Mouse (Mus musculus) heart, embryonic 14.5 days (tissue): ENCODE measurements at regions not wholly inside any gene's neighbourhood (a gene's known extent, or its start where the extent isn't known, plus 50 kb on each side); places are given as distances from the start of the nearest gene placed in this dataset.
"Not testable (repeated sequence)": the region's sequence is repeated elsewhere in the genome, so short reads cannot be mapped to it uniquely, and the experiment has no call there.

ENCODE experiments used
- ATAC-seq: fragments of 200-750 bp; cut with Nextera tagmentation; 2 replicates; pipeline ENCODE4 v1.8.0; 2017; ENCODE audit warnings: low read depth, moderate TSS enrichment; ENCODE audit not compliant: insufficient number of reproducible peaks, insufficient read depth, low FRiP score
- H3K27ac ChIP-seq, 2 experiments: fragments of 200-500 bp in 1 of 2; fragments of 300-500 bp in 1 of 2; sonication (generic) in 1 of 2; replicated peaks in 1 of 2; 2 replicates each; pipeline ENCODE4 v1.5.1; 2012 to 2014; ENCODE audit warnings: low read depth in 2 of 2, low read length in 2 of 2, control low read depth in 1 of 2, mild to moderate bottlenecking in 1 of 2, mixed read lengths in 1 of 2; ENCODE audit not compliant: control insufficient read depth in 1 of 2, insufficient read depth in 1 of 2
- H3K27me3 ChIP-seq: fragments of 300-500 bp; sonication (generic); 2 replicates; pipeline ENCODE4 v1.6.1; 2014; ENCODE audit warnings: mild to moderate bottlenecking, low read length, control low read depth; ENCODE audit not compliant: control insufficient read depth, insufficient read depth
- H3K36me3 ChIP-seq: fragments of 300-500 bp; sonication (generic); 2 replicates; pipeline ENCODE4 v1.6.1; 2014; ENCODE audit warnings: mild to moderate bottlenecking, control low read depth, low read length, mixed read lengths; ENCODE audit not compliant: control insufficient read depth, insufficient read depth
- H3K4me1 ChIP-seq, 2 experiments: fragments of 200-500 bp in 1 of 2; fragments of 300-500 bp in 1 of 2; sonication (generic) in 1 of 2; 2 replicates each; pipeline ENCODE4 v1.6.1; 2012 to 2014; ENCODE audit warnings: low read length in 2 of 2, control low read depth in 1 of 2, mixed read lengths in 1 of 2; ENCODE audit not compliant: control insufficient read depth in 2 of 2, insufficient read depth in 2 of 2
- H3K4me2 ChIP-seq: fragments of 300-500 bp; sonication (generic); 2 replicates; pipeline ENCODE4 v1.6.1; 2014; ENCODE audit warnings: mild to moderate bottlenecking, low read length
- H3K4me3 ChIP-seq, 2 experiments: fragments of 200-500 bp in 1 of 2; fragments of 300-500 bp in 1 of 2; sonication (generic) in 1 of 2; 2 replicates each; pipeline ENCODE4 v1.5.1; 2012 to 2014; ENCODE audit warnings: low read length in 2 of 2, mild to moderate bottlenecking in 2 of 2, control low read depth in 1 of 2, low read depth in 1 of 2, moderate library complexity in 1 of 2; ENCODE audit not compliant: control insufficient read depth in 1 of 2, insufficient read depth in 1 of 2
- H3K9ac ChIP-seq: fragments of 300-500 bp; sonication (generic); 2 replicates; pipeline ENCODE4 v1.6.1; 2014; ENCODE audit warnings: mild to moderate bottlenecking, low read length
- H3K9me3 ChIP-seq: fragments of 300-500 bp; sonication (generic); 2 replicates; pipeline ENCODE4 v1.6.1; 2016; ENCODE audit warnings: low read length, control low read depth; ENCODE audit not compliant: control insufficient read depth
- WGBS: fragments of 180-500 bp; shearing (Covaris S2); extraction: QIAGEN DNeasy Blood & Tissue Kit; methylation state at CpG from one replicate; pipeline ENCODE4 v1.1.7; 2014; 5-methylcytosine and 5-hydroxymethylcytosine counted together

DNA sequence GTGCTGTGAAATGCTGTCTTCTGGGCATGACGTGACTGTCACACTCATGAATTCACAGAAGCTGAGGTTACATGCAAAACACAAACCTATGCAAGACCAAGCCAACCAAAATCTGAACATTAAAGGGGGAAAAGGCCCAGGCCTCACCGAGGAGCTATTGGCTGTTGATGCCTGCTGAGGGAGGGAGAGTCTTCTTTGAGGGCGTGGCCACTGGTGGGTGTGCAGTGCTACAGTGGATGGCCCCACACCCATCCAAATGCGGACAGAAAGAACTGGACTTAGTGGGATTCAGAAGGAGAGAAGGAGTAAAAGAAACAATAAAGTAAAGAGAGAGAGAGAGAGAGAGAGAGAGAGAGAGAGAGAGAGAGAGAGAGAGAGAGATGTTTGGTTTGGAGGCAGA, 539.4 kb upstream of the Olfr1507 start:
- WGBS, result no CpG with 5 or more reads among the region's 4 CpGs

DNA sequence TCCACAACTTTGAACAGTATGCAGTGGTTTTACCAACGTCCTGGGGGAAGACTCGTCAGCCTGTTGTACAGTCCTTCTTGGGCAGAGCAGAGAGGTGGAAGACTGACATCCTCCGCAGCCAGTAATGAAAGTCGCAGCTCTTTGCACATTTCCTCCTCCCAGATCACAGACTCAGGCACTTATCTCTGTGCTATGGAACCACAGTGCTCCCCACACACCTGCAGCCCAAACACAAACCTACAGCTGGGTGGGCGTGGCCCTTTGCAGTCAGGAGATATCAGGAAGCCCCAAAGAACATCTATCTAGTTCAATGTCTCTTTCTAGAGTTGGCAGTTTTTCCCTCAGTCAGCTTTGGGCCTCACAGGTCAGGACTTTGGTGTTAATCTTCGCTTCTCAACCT, 537.7 kb upstream of the Olfr1507 start:
- H3K27me3 ChIP-seq, H3K27ac ChIP-seq, H3K4me3 ChIP-seq, H3K9me3 ChIP-seq, H3K36me3 ChIP-seq, H3K4me2 ChIP-seq, H3K4me1 ChIP-seq, H3K9ac ChIP-seq, ATAC-seq: not testable (repeated sequence)
- WGBS, result 50% methylated on average over 1 of the region's 6 CpGs

More for the DNA sequence above, 539.4 kb upstream of the Olfr1507 start:
- not testable (repeated sequence) for H3K4me2 ChIP-seq, H3K27me3 ChIP-seq, ATAC-seq, H3K4me1 ChIP-seq, H3K9me3 ChIP-seq, H3K4me3 ChIP-seq, H3K27ac ChIP-seq, H3K9ac ChIP-seq, H3K36me3 ChIP-seq

DNA sequence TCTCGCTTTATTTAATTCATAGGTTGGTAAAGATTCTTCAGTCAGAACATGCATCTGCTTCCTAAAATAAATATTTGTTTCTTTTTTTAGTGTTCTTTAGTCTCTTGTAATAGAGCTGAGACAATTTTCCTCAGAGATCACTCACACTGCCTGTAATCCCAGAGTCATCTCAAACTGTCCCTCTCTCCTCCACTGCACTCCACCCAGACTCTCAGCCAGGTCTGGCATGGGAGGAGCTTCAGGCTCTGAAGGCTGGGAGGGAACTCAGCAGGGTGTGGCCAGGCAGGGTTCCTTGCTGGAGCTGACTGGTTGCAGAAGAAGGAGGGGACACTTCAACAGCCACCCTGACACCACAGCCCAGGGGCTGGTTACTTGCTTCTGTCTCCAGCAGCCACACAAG, 536.9 kb upstream of the Olfr1507 start:
- not testable (repeated sequence) for H3K9me3 ChIP-seq, H3K4me2 ChIP-seq, H3K27ac ChIP-seq, H3K36me3 ChIP-seq, H3K4me1 ChIP-seq, H3K4me3 ChIP-seq, ATAC-seq, H3K9ac ChIP-seq, H3K27me3 ChIP-seq
- whole genome bisulfite sequencing, result no CpG with 5 or more reads among the region's 1 CpGs

DNA sequence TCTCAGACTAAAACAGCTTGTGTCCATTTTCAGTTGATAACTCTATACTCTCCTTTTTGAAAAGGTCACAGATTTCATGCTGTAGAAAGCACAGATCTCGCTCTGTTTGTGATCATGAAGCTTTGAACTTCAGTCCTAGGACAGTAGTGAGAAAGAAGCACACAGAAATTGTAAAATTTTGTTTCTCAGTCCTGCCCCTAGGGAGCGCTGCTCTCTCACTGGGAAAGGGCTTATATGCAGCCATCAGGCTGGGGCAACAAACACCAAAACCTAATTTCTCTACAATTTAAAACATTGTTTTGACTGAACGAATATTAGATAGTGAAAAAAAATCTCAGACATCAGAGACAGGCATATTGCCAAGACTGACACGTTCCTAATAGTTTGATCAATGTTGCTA, 534.7 kb upstream of the Olfr1507 start:
- H3K4me3 ChIP-seq, H3K36me3 ChIP-seq, H3K9me3 ChIP-seq, H3K4me2 ChIP-seq, ATAC-seq, H3K27me3 ChIP-seq, H3K27ac ChIP-seq, H3K4me1 ChIP-seq, H3K9ac ChIP-seq: not testable (repeated sequence)
- WGBS, result no CpG with 5 or more reads among the region's 4 CpGs

DNA sequence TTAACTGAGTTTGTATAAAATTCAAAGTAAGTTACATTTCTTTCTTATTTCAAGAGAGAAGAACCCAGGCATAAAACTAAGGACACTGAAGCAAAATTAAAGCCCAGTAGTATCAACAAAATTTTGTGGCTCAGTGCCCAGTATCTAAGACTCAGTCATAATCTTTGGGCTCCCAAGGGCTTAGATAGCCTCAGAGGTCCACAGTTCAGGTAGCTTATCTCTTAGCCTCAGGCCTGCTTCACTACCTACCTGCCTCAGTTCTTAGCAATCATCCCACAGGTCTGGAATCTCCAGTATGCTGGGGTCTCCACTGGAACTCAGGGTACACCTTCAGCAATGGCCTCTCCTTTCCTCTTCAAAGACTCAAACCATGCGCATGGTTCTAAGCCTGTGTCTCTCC, 531.4 kb upstream of the Olfr1507 start:
- WGBS, result no CpG with 5 or more reads among the region's 1 CpGs
- not testable (repeated sequence) for H3K36me3 ChIP-seq, H3K27ac ChIP-seq, H3K9ac ChIP-seq, H3K4me2 ChIP-seq, ATAC-seq, H3K4me3 ChIP-seq, H3K27me3 ChIP-seq, H3K4me1 ChIP-seq, H3K9me3 ChIP-seq

DNA sequence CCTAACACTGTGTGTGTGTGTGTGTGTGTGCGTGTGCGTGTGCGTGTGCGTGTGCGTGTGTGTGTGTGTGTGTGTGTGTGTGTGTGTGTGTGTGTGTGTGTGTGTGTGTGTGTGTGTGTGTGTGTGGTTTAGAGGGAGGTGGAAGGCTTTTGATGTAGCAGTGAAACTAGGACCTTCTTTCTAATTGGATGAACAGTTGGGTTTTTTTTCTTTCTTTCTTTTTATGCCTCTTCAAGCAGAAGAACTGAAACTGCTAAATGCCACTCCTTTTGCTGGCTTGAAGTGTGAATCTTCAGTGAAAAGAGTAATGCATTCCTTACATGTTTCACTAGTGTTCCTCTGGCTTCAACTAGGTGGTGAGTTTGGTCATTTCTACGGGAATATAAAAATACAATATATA, 524.6 kb upstream of the Olfr1507 start:
- H3K27me3 ChIP-seq, H3K36me3 ChIP-seq, H3K9ac ChIP-seq, H3K4me1 ChIP-seq, H3K4me3 ChIP-seq, H3K4me2 ChIP-seq, H3K9me3 ChIP-seq, H3K27ac ChIP-seq, ATAC-seq: not testable (repeated sequence)
- no CpG with 5 or more reads among the region's 6 CpGs for WGBS

DNA sequence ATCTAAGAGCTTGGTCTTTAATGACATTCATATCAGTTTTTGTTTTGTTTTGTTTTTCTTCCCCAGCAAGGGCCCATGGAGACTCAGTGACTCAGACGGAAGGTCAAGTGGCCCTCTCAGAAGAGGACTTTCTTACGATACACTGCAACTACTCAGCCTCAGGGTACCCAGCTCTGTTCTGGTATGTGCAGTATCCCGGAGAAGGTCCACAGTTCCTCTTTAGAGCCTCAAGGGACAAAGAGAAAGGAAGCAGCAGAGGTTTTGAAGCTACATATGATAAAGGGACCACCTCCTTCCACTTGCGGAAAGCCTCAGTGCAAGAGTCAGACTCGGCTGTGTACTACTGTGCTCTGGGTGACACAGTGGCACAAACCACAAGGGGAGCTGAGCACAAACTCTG, 512.2 kb upstream of the Olfr1507 start:
- not testable (repeated sequence) for H3K36me3 ChIP-seq, H3K4me1 ChIP-seq, H3K9ac ChIP-seq, ATAC-seq, H3K9me3 ChIP-seq, H3K27ac ChIP-seq, H3K27me3 ChIP-seq, H3K4me2 ChIP-seq, H3K4me3 ChIP-seq
- no CpG with 5 or more reads among the region's 5 CpGs for WGBS

DNA sequence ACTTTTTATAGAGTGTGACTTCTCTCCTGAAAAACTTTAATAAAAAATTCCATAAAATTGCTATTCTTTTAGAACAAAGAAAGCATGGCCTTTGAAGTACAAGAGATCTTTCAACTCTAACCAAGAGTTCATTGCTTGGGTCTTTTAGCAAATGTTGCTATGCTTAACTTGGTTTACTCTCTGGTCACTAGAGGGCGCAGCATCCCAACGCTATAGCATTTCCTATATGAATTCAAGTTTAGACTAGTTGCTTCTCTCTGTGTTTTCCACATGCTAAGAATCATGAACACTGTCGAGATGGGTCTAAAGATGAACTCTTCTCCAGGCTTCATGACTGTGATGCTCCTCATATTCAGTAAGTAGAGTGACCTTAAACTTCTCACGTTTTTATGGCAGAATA, 511.8 kb upstream of the Olfr1507 start:
- not testable (repeated sequence) for H3K27ac ChIP-seq, H3K9me3 ChIP-seq, H3K27me3 ChIP-seq, ATAC-seq, H3K4me1 ChIP-seq, H3K4me2 ChIP-seq, H3K36me3 ChIP-seq, H3K4me3 ChIP-seq, H3K9ac ChIP-seq
- WGBS, result no CpG with 5 or more reads among the region's 4 CpGs
